Mouse (Mus musculus) ES-E14 (cell line): ENCODE measurements around the gene Tmem30c. TPM values are rescaled to one million over a fixed set of nuclear protein-coding genes. Genes with fewer than 3 reads are reported as not detected.

Source experiments
- DNase-seq: peaks from one replicate; pipeline ENCODE4 v3.0.0-alpha.2; 2013; ENCODE audit warnings: low read depth, low spot score
- H3K27ac ChIP-seq: 2 replicates; pipeline ENCODE4 v1.5.1; 2012; ENCODE audit warnings: low read depth, mild to moderate bottlenecking, low read length, moderate library complexity, mixed read lengths; ENCODE audit not compliant: poor library complexity, insufficient read depth, severe bottlenecking
- H3K36me3 ChIP-seq: 2 replicates; pipeline ENCODE4 v1.6.1; 2012; ENCODE audit warnings: mild to moderate bottlenecking, low read length, moderate library complexity, mixed read lengths; ENCODE audit not compliant: control insufficient read depth, poor library complexity, insufficient read depth, severe bottlenecking
- H3K4me1 ChIP-seq, 2 experiments: fragments of 150-350 bp in 1 of 2; sonication (generic) in 1 of 2; 2 replicates each; pipeline ENCODE4 v1.6.1; 2012; ENCODE audit warnings: low read length in 2 of 2, mild to moderate bottlenecking in 1 of 2, mixed read lengths in 1 of 2; ENCODE audit not compliant: control insufficient read depth in 2 of 2, insufficient read depth in 2 of 2, poor library complexity in 1 of 2
- H3K4me3 ChIP-seq, 2 experiments: fragments of 150-350 bp in 1 of 2; sonication (generic) in 1 of 2; 2 replicates each; pipeline ENCODE4 v1.5.1; 2012; ENCODE audit warnings: low read length in 2 of 2, low read depth in 1 of 2, mild to moderate bottlenecking in 1 of 2, mixed read lengths in 1 of 2; ENCODE audit not compliant: insufficient read depth in 1 of 2, poor library complexity in 1 of 2, severe bottlenecking in 1 of 2
- H3K9ac ChIP-seq: 2 replicates; pipeline ENCODE4 v1.6.1; 2012; ENCODE audit warnings: low read depth, mild to moderate bottlenecking, low read length, mixed read lengths; ENCODE audit not compliant: poor library complexity, insufficient read depth, severe bottlenecking
- H3K9me3 ChIP-seq: fragments of 150-350 bp; sonication (generic); 2 replicates; pipeline ENCODE4 v1.6.1; 2012; ENCODE audit warnings: low read depth, mild to moderate bottlenecking, low read length; ENCODE audit not compliant: control insufficient read depth, insufficient read depth
- CHD2 ChIP-seq: IDR thresholded peaks from 2 replicates; pipeline ENCODE4 v1.6.1; 2014; ENCODE audit warnings: mild to moderate bottlenecking, low read depth, low read length, inconsistent platforms
- HCFC1 ChIP-seq: IDR thresholded peaks from 2 replicates; pipeline ENCODE4 v1.6.1; 2012; ENCODE audit warnings: low read length, inconsistent platforms, borderline replicate concordance; ENCODE audit not compliant: insufficient read depth
- MAFK ChIP-seq: IDR thresholded peaks from 2 replicates; pipeline ENCODE4 v1.6.1; 2014; ENCODE audit warnings: mild to moderate bottlenecking, low read depth, low read length, inconsistent platforms; ENCODE audit not compliant: insufficient read depth
- ZC3H11A ChIP-seq: IDR thresholded peaks from 2 replicates; pipeline ENCODE4 v1.6.1; 2012; ENCODE audit warnings: low read depth, mild to moderate bottlenecking, inconsistent platforms, low read length, borderline replicate concordance
- ZNF384 ChIP-seq: IDR thresholded peaks from 2 replicates; pipeline ENCODE4 v1.6.1; 2012; ENCODE audit warnings: low read depth, low read length, inconsistent platforms
- in situ Hi-C, 2 experiments: fragments of 600-800 bp; cut with MboI; formaldehyde crosslinking; loops; one replicate each; pipeline ENCODE4 v1.15.1; 2025; ENCODE audit warnings: low sequenced_read_pairs in 2 of 2, inconsistent platforms in 1 of 2; ENCODE audit not compliant: unreplicated experiment in 2 of 2
- total RNA-seq: library from RNA; depleted of rRNA; stranded (reverse); fragments of 300-350 nt; gene quantifications from 2 replicates; pipeline ENCODE4 v1.2.3, GENCODE M21; 2012; rRNA removed

Tmem30c gene
- total RNA-seq, result 0.04 and 0.11 TPM in 2 replicates

DNA sequence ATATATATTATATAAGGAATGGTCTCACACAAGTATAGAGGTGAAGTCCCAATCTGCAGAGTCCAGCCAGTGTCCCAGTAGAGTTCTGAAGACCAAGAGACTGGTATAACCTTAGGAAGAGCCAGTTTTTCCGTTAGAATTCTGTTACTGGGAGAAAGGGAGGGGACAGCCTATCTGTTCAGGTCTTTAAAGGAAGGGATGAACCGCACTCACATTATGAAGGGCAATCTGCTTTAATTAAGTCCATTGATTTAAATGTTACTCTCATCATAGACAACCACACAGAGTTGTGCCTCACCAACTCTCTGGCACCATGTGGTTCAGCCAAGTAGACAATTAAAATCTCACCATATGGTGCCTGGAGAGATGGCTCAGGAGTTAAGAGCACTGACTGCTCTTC is at the start of gene Tmem30c:
Tmem30c (minus strand) TSS at position 101 of the 400 bp plus-strand sequence.
- TF ChIP-seq CHD2, result no peak
- no peak for TF ChIP-seq ZNF384
- TF ChIP-seq MAFK, result no peak
- no peak for TF ChIP-seq ZC3H11A
- TF ChIP-seq HCFC1, result no peak
- in situ Hi-C loops, result no loop called here
- H3K4me3 ChIP-seq, result no peak within 1 kb of the TSS

DNA sequence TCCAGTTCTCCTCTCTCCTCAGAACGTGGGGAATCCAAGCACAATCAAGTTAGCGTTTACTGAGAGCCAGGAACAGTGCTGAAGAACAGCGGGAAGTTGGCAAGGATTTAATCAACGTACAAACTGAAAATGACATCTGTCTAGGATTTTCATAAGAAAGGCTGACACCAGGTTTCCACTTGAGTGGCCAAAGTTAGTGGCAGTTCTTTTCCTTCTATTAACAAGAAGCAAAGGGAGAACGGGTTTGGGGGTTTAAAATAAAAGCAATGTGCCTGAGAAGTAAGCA is 47.9 kb upstream of the Tmem30c start:
- no peak overlapping the region for H3K9ac ChIP-seq
- H3K4me1 ChIP-seq, result no peaks in the 10 kb centered on the region
- H3K4me3 ChIP-seq, result no peak overlapping the region
- no peaks in the 10 kb centered on the region for H3K36me3 ChIP-seq
- TF ChIP-seq MAFK (no peak), ZNF384 (no peak), ZC3H11A (no peak), CHD2 (no peak), HCFC1 (no peak)
- in situ Hi-C loops, result no loop called here
- H3K27ac ChIP-seq, result no peak overlapping the region
- no peaks in the 10 kb centered on the region for H3K9me3 ChIP-seq
- no peak for DNase-seq

More for the DNA sequence above, at the start of gene Tmem30c:
- Histone ChIP-seq H3K9ac (no peak within 1 kb of the TSS), H3K9me3 (no peaks in the 10 kb centered on the region), H3K27ac (no peak within 1 kb of the TSS), H3K4me1 (no peaks in the 10 kb centered on the region), H3K36me3 (no peaks in the 10 kb centered on the region)
- no peak for DNase-seq

DNA sequence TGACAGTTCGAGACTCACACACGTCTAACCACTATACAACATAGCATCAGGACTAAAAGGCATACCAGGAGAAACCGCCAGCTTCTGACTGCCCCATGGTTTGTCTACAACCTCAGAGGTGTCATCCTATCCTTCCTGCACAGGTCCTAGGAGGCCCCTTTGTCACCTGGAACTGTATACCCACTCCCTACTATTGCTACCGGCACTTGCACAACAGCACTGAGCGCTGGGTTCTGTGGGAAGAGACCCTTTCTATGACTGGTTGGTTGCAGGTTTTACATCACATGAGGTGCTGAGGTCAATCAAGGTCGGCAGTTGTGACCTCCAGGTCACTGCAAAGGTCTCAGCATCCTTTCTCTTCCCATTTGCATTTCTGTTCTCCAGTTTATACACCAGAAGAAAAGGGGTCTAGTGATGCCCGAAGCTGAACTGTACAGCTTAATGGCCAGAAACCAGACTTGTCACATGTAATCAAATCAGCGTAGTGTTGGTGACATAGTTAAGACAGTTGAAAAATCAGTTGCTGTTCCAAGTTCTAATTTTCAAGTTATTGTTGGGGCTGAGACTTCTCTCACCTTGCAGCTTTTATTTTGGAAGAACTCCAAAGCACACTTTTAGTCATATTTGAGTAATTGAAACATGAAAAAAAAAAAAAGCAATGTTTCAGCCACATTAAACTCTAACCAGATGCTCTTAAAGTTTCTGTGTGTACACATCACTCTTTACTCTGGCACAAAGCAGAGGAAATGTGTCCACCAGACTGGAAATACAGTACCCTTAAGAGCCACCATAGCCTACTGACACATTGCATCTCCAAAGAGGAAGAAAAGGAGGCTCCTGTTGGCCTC is 47.3 kb upstream of the Tmem30c start:
- DNase-seq, result no peak
- Histone ChIP-seq H3K27ac (no peak overlapping the region), H3K9me3 (no peaks in the 10 kb centered on the region), H3K4me1 (no peaks in the 10 kb centered on the region), H3K9ac (no peak overlapping the region), H3K36me3 (no peaks in the 10 kb centered on the region), H3K4me3 (no peak overlapping the region)
- in situ Hi-C loops, result no loop called here
- TF ChIP-seq ZNF384, result no peak
- TF ChIP-seq HCFC1, result no peak
- TF ChIP-seq CHD2, result no peak
- TF ChIP-seq MAFK, result no peak
- TF ChIP-seq ZC3H11A, result no peak

DNA sequence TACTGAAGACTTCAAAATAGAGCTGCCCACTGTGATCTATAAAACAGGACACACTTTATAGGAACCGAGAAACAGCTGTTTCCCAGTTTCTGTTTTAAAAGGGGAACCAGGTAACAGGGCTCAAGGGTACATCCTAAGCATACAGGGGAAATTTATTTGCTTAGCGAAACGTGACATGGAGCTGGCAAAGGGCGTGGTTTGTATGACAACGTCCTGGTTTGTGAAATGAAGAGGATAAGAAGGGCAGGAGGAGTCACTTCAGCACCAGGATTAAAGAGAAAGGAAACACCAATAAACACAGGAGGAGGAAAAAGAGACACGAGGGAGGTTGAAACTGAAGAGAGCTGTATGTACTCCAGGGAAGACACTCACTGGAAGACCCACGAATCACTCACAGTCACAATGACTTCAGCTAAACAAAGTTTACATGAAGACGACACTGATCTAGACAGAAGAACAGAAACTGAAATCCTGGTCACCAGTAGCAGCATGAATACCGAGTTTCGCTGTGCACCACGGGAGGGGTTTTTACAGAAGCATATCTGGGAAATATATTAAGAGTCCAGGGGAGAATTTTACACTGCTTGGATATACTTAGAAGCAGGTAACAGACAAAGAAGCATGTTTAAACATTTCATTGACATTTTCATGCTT is 44.2 kb upstream of the Tmem30c start:
- H3K4me3 ChIP-seq, result no peak overlapping the region
- H3K27ac ChIP-seq, result no peak overlapping the region
- H3K9me3 ChIP-seq, result no peaks in the 10 kb centered on the region
- no peaks in the 10 kb centered on the region for H3K4me1 ChIP-seq
- DNase-seq, result no peak
- in situ Hi-C loops, result no loop called here
- no peak overlapping the region for H3K9ac ChIP-seq
- no peaks in the 10 kb centered on the region for H3K36me3 ChIP-seq
- TF ChIP-seq CHD2, result no peak

DNA sequence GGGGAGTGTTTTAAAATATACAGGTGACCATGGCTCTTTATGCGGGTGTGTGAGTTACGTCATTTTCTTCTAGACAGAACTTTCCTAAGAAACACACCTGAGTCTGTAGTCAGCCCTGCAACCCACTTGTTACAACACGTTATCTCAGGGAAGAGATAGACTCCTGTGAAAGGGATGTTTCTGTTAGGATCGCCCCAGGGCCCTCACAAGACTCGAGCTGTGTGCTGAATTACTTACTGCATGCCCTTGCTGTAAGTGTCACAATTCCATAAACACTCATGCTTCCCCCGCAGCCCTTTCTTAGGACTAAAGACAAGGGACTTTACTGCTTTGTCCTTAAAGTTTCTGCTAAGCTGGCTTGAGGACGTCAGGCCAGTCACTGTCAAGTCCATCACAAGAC is 39.6 kb upstream of the Tmem30c start:
- in situ Hi-C loops, result no loop called here
- Histone ChIP-seq H3K9me3 (no peaks in the 10 kb centered on the region), H3K27ac (no peak overlapping the region), H3K9ac (no peak overlapping the region), H3K36me3 (no peaks in the 10 kb centered on the region), H3K4me1 (no peaks in the 10 kb centered on the region), H3K4me3 (no peak overlapping the region)
- DNase-seq, result no peak
- TF ChIP-seq MAFK (no peak), HCFC1 (no peak), ZNF384 (no peak), CHD2 (no peak), ZC3H11A (no peak)
